Mouse (Mus musculus): ENCODE data around the gene Kcnb1. TPM values are rescaled to one million over a fixed set of nuclear protein-coding genes. Genes with fewer than 3 reads are reported as not detected.

Kcnb1 gene
- polyA plus RNA-seq, 1 experiment, result 2.1 TPM

DNA sequence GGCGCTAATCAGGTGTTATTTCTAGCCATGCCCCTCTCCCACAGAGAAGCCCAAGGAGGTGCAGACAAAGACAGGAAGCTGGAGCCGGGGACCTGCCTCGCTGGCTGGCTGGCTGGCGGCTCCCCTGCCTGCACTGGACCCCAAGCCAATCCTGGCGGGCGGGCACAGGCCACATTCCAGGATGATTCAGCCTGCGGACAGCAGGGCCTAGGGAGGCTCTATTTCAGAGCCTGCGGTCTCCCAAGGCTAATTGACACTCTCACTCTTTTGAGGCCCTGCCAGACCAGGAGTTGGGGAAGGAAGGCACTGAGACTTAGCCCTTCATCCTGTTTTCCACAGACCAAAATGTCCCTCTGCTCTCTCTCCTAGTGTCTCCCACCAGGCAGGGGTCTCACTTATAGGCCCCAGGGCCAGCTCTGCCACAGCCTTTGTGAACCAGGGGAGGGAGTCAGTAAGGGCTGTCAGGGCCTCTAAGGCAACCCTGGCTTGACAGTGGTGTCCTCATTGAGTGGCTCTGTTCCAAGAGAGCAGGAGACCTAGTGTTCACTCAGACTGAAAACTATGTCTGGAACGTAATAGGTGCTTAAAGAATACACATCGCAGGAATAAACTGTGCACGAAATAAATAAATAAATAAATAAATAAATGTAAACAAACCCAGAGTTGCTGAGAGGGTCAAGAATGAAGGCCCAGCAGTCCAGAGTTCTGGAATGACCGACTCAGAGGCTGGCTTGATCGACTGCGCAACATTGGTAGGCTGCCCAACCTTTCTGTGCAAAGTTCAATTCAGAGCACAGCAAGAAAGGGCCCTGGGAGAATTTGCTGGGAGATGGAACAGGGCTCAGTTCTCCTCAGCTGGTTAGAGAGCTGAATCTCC lies 42.4 kb upstream of the Kcnb1 start:
- Histone ChIP-seq H3K4me3 (ENCODE audit: control insufficient read depth, insufficient read depth, low read length) (no peak overlapping the region), H3K27me3 (ENCODE audit: control insufficient read depth, insufficient read depth, low read length) (no peaks in the 10 kb centered on the region), H3K36me3 (ENCODE audit: control insufficient read depth, insufficient read depth, low read length) (no peaks in the 10 kb centered on the region), H3K27ac (ENCODE audit: control insufficient read depth, insufficient read depth, low read length) (no peak overlapping the region), H3K4me1 (replicated peaks; ENCODE audit: control insufficient read depth, insufficient read depth, low read length) (no peaks in the 10 kb centered on the region)
- TF ChIP-seq CTCF (IDR thresholded peaks at IDR 0.05; ENCODE audit: borderline replicate concordance, control insufficient read depth, extremely low read depth, insufficient read depth, low read length, poor library complexity) (no peak), POLR2A (IDR thresholded peaks at IDR 0.05; ENCODE audit: control insufficient read depth, extremely low read depth, insufficient read depth, low read length, poor library complexity) (no peak)
- WGBS, result 90% methylated on average over 14 of the region's 14 CpGs
- DNase-seq, result no peak

GRCm38 (mm10) chr2:167230554-167230953 lies 40.6 kb upstream of the Kcnb1 start:
- H3K27me3 ChIP-seq (ENCODE audit: control insufficient read depth, insufficient read depth, low read length), result no peaks in the 10 kb centered on the region
- no peaks in the 10 kb centered on the region for H3K4me1 ChIP-seq (replicated peaks; ENCODE audit: control insufficient read depth, insufficient read depth, low read length)
- WGBS, result 21% methylated on average over 15 of the region's 15 CpGs
- H3K4me3 ChIP-seq (ENCODE audit: control insufficient read depth, insufficient read depth, low read length), result no peak overlapping the region
- no peak overlapping the region for H3K27ac ChIP-seq (ENCODE audit: control insufficient read depth, insufficient read depth, low read length)
- H3K36me3 ChIP-seq (ENCODE audit: control insufficient read depth, insufficient read depth, low read length), result no peaks in the 10 kb centered on the region
- TF ChIP-seq CTCF (IDR thresholded peaks at IDR 0.05; ENCODE audit: borderline replicate concordance, control insufficient read depth, extremely low read depth, insufficient read depth, low read length, poor library complexity) (no peak), POLR2A (IDR thresholded peaks at IDR 0.05; ENCODE audit: control insufficient read depth, extremely low read depth, insufficient read depth, low read length, poor library complexity) (no peak)
- no peak for DNase-seq

DNA sequence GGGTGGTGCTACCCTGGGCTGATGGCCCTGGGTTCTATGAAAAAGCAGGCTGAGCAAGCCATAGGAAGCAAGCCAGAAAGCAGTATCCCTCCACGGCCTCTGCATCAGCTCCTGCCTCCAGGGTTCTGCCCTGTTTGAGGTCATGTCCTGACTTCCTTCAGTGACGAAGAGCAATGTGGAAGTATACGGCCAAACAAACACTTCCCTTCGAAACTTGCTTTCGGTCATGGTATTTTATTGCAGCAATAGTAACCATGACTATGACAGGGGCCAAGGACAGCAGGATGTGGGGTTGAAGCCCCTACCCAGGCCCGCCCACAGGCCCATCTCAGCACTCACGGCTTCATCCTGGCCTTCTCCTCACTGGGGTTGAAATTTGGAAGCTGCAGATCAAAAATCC lies 35.0 kb upstream of the Kcnb1 start:
- Histone ChIP-seq H3K27me3 (ENCODE audit: control insufficient read depth, insufficient read depth, low read length) (no peaks in the 10 kb centered on the region), H3K4me3 (ENCODE audit: control insufficient read depth, insufficient read depth, low read length) (no peak overlapping the region), H3K4me1 (replicated peaks; ENCODE audit: control insufficient read depth, insufficient read depth, low read length) (no peaks in the 10 kb centered on the region), H3K36me3 (ENCODE audit: control insufficient read depth, insufficient read depth, low read length) (no peaks in the 10 kb centered on the region), H3K27ac (ENCODE audit: control insufficient read depth, insufficient read depth, low read length) (no peak overlapping the region)
- DNase-seq, result no peak
- 61% methylated on average over 7 of the region's 7 CpGs for WGBS
- TF ChIP-seq POLR2A (IDR thresholded peaks at IDR 0.05; ENCODE audit: control insufficient read depth, extremely low read depth, insufficient read depth, low read length, poor library complexity) (no peak), CTCF (IDR thresholded peaks at IDR 0.05; ENCODE audit: borderline replicate concordance, control insufficient read depth, extremely low read depth, insufficient read depth, low read length, poor library complexity) (no peak)

DNA sequence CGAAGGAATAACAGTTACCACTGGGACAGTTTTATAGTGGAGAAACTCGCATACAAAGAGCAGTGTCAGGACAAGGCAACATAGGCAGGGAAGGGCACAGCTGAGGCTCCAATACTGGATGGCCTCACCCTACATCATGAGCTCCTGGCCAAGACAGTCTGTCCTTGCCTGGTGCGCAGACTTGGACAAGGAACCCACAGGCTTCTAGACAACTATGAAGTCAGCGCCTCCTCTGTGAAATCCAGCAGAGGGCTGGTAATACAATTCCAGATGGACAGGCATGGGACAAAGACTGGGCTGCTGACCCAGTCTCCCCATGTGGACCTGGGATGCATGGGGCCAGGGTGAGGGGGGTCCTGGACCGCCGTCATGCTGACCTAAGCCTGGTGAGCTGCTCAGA lies 34.2 kb upstream of the Kcnb1 start:
- 97% methylated on average over 6 of the region's 6 CpGs for WGBS
- no peak for TF ChIP-seq POLR2A (IDR thresholded peaks at IDR 0.05; ENCODE audit: control insufficient read depth, extremely low read depth, insufficient read depth, low read length, poor library complexity)
- TF ChIP-seq CTCF (IDR thresholded peaks at IDR 0.05; ENCODE audit: borderline replicate concordance, control insufficient read depth, extremely low read depth, insufficient read depth, low read length, poor library complexity), result no peak
- Histone ChIP-seq H3K27ac (ENCODE audit: control insufficient read depth, insufficient read depth, low read length) (no peak overlapping the region), H3K4me1 (replicated peaks; ENCODE audit: control insufficient read depth, insufficient read depth, low read length) (no peaks in the 10 kb centered on the region), H3K4me3 (ENCODE audit: control insufficient read depth, insufficient read depth, low read length) (no peak overlapping the region), H3K27me3 (ENCODE audit: control insufficient read depth, insufficient read depth, low read length) (no peaks in the 10 kb centered on the region), H3K36me3 (ENCODE audit: control insufficient read depth, insufficient read depth, low read length) (no peaks in the 10 kb centered on the region)
- DNase-seq, result no peak

DNA sequence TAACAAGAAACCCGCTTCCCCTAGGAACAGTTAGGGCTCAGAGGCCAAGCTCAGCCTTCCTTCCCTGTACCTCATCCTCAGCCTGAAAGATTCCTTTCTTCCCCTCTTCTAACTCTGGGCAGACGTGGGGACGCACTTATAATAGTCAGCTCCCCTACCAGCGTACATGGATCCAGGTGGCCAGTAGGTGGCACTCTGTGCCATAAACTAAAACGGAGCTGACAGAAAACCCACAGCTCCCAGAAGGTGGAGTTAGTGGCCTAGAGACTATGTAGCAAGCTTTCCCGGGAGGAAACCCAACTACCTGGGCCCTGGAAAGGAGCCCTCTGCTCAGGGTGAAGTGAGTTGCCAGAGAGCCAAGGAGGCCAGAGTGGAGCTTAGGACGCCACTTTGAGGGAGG lies 32.2 kb upstream of the Kcnb1 start:
- no peaks in the 10 kb centered on the region for H3K27me3 ChIP-seq (ENCODE audit: control insufficient read depth, insufficient read depth, low read length)
- TF ChIP-seq POLR2A (IDR thresholded peaks at IDR 0.05; ENCODE audit: control insufficient read depth, extremely low read depth, insufficient read depth, low read length, poor library complexity), result no peak
- TF ChIP-seq CTCF (IDR thresholded peaks at IDR 0.05; ENCODE audit: borderline replicate concordance, control insufficient read depth, extremely low read depth, insufficient read depth, low read length, poor library complexity), result peak; percentile 34; the same call in 1 of the 2 replicates

GRCm38 (mm10) chr2:167221159-167221845 lies 31.3 kb upstream of the Kcnb1 start:
- Histone ChIP-seq H3K4me1 (replicated peaks; ENCODE audit: control insufficient read depth, insufficient read depth, low read length) (no peaks in the 10 kb centered on the region), H3K36me3 (ENCODE audit: control insufficient read depth, insufficient read depth, low read length) (no peaks in the 10 kb centered on the region), H3K4me3 (ENCODE audit: control insufficient read depth, insufficient read depth, low read length) (no peak overlapping the region), H3K27ac (ENCODE audit: control insufficient read depth, insufficient read depth, low read length) (no peak overlapping the region), H3K27me3 (ENCODE audit: control insufficient read depth, insufficient read depth, low read length) (no peaks in the 10 kb centered on the region)
- DNase-seq, result no peak
- TF ChIP-seq CTCF (IDR thresholded peaks at IDR 0.05; ENCODE audit: borderline replicate concordance, control insufficient read depth, extremely low read depth, insufficient read depth, low read length, poor library complexity), result no peak
- TF ChIP-seq POLR2A (IDR thresholded peaks at IDR 0.05; ENCODE audit: control insufficient read depth, extremely low read depth, insufficient read depth, low read length, poor library complexity), result no peak
- WGBS, result 89% methylated on average over 13 of the region's 13 CpGs

More for the DNA sequence above, 32.2 kb upstream of the Kcnb1 start:
- no peaks in the 10 kb centered on the region for H3K4me1 ChIP-seq (replicated peaks; ENCODE audit: control insufficient read depth, insufficient read depth, low read length)
- peak; percentile 53 for DNase-seq
- 25% methylated on average over 7 of the region's 7 CpGs for WGBS
- no peak overlapping the region for H3K27ac ChIP-seq (ENCODE audit: control insufficient read depth, insufficient read depth, low read length)
- no peaks in the 10 kb centered on the region for H3K36me3 ChIP-seq (ENCODE audit: control insufficient read depth, insufficient read depth, low read length)
- H3K4me3 ChIP-seq (ENCODE audit: control insufficient read depth, insufficient read depth, low read length), result no peak overlapping the region
